Mouse (Mus musculus) heart, adult 11 months (tissue): ENCODE data around the gene Bmp8a.
A peak's percentile ranks its signal among the peaks of the same experiment; 100 is the strongest.
"Not testable (repeated sequence)": the region's sequence is repeated elsewhere in the genome, so short reads cannot be mapped to it uniquely, and the experiment has no call there.

ENCODE experiments used
- DNase-seq: peaks from one replicate; pipeline ENCODE4 v3.0.0; 2022

Gene Bmp8a

GRCm38 (mm10) chr4:123328946-123329345 is 14.1 kb downstream of the Bmp8a start:
- DNase-seq: no peak

GRCm38 (mm10) chr4:123327630-123328029 is 15.4 kb downstream of the Bmp8a start:
- DNase-seq: no peak

GRCm38 (mm10) chr4:123326087-123326486 is 17.0 kb downstream of the Bmp8a start:
- no peak for DNase-seq

GRCm38 (mm10) chr4:123323534-123323933 is 19.5 kb downstream of the Bmp8a start, which contains the start of gene Oxct2a:
Gene Oxct2a, minus strand, starts transcription at chr4:123323634.
- DNase-seq: no peak

GRCm38 (mm10) chr4:123322910-123323309 is 20.1 kb downstream of the Bmp8a start:
- not testable (repeated sequence) for DNase-seq

GRCm38 (mm10) chr4:123314497-123314896 is 28.6 kb downstream of the Bmp8a start:
- no peak for DNase-seq

GRCm38 (mm10) chr4:123313010-123313409 is 30.0 kb downstream of the Bmp8a start:
- no peak for DNase-seq

- DNase-seq: no peak
Measured at GRCm38 (mm10) chr4:123311845-123312244, 31.2 kb downstream of the Bmp8a start.

GRCm38 (mm10) chr4:123308292-123308691 is 34.8 kb downstream of the Bmp8a start:
- peak; percentile 91 for DNase-seq

- DNase-seq: peak; percentile 87
Measured at GRCm38 (mm10) chr4:123306999-123307398, 36.1 kb downstream of the Bmp8a start.

GRCm38 (mm10) chr4:123305789-123306188 is 37.3 kb downstream of the Bmp8a start:
- DNase-seq: no peak

GRCm38 (mm10) chr4:123298980-123299670 is 43.9 kb downstream of the Bmp8a start:
- DNase-seq: peak; percentile 97

- DNase-seq: peak; percentile 97
Measured at GRCm38 (mm10) chr4:123298226-123298625, 44.8 kb downstream of the Bmp8a start.

GRCm38 (mm10) chr4:123297195-123297960 is 45.7 kb downstream of the Bmp8a start:
- peak; percentile 91 for DNase-seq

GRCm38 (mm10) chr4:123296148-123296534 is 46.9 kb downstream of the Bmp8a start:
- peak; percentile 79 for DNase-seq

- DNase-seq: peak; percentile 91
Measured at GRCm38 (mm10) chr4:123295516-123296147, 47.4 kb downstream of the Bmp8a start.

- DNase-seq: peak; percentile 89
Measured at GRCm38 (mm10) chr4:123295026-123295425, 48.0 kb downstream of the Bmp8a start.

- peak; percentile 91 for DNase-seq
Measured at GRCm38 (mm10) chr4:123293661-123294443, 49.2 kb downstream of the Bmp8a start.

- peak; percentile 88 for DNase-seq
Measured at GRCm38 (mm10) chr4:123292989-123293388, 50.1 kb downstream of the Bmp8a start.

- DNase-seq: peak; percentile 81
Measured at GRCm38 (mm10) chr4:123292390-123292789, 50.7 kb downstream of the Bmp8a start.

- DNase-seq: peak; percentile 75
Measured at GRCm38 (mm10) chr4:123289038-123289437, 54.0 kb downstream of the Bmp8a start.

- DNase-seq: no peak
Measured at GRCm38 (mm10) chr4:123286790-123287189, 56.3 kb downstream of the Bmp8a start.
